Mouse (Mus musculus): ENCODE measurements around the gene Grk6. TPM values are rescaled to one million over a fixed set of nuclear protein-coding genes. Genes with fewer than 3 reads are reported as not detected.

The Grk6 gene
- polyA plus RNA-seq, 1 experiment from 2014 or later: 8.4 TPM

GRCm38 (mm10) chr13:55479008-55479407 lies 34.1 kb downstream of the Grk6 start:
- 22% methylated on average over 7 of the region's 7 CpGs for WGBS (ENCODE audit: missing documents)
- Histone ChIP-seq H3K36me3 (ENCODE audit: inconsistent target) (no peaks in the 10 kb centered on the region), H3K27ac (no peak overlapping the region), H3K4me3 (ENCODE audit: inconsistent target) (no peak overlapping the region), H3K79me2 (ENCODE audit: inconsistent target) (no peaks in the 10 kb centered on the region)

- no peaks in the 10 kb centered on the region for H3K36me3 ChIP-seq (ENCODE audit: inconsistent target)
- no peaks in the 10 kb centered on the region for H3K79me2 ChIP-seq (ENCODE audit: inconsistent target)
- no peak overlapping the region for H3K27ac ChIP-seq
- H3K4me3 ChIP-seq (ENCODE audit: inconsistent target): no peak overlapping the region
Observed at GRCm38 (mm10) chr13:55479929-55480328, 35.1 kb downstream of the Grk6 start.

- WGBS (ENCODE audit: missing documents): 91% methylated on average over 7 of the region's 7 CpGs
- Histone ChIP-seq H3K36me3 (ENCODE audit: inconsistent target) (no peaks in the 10 kb centered on the region), H3K27ac (no peak overlapping the region), H3K79me2 (ENCODE audit: inconsistent target) (no peaks in the 10 kb centered on the region), H3K4me3 (ENCODE audit: inconsistent target) (no peak overlapping the region)
Observed at GRCm38 (mm10) chr13:55482542-55482941, 37.7 kb downstream of the Grk6 start.

GRCm38 (mm10) chr13:55483071-55483470 lies 38.2 kb downstream of the Grk6 start:
- WGBS (ENCODE audit: missing documents): 78% methylated on average over 9 of the region's 9 CpGs
- H3K27ac ChIP-seq: no peak overlapping the region
- no peak overlapping the region for H3K4me3 ChIP-seq (ENCODE audit: inconsistent target)
- no peaks in the 10 kb centered on the region for H3K36me3 ChIP-seq (ENCODE audit: inconsistent target)
- no peaks in the 10 kb centered on the region for H3K79me2 ChIP-seq (ENCODE audit: inconsistent target)

- H3K4me3 ChIP-seq (ENCODE audit: inconsistent target): no peak overlapping the region
- no peaks in the 10 kb centered on the region for H3K79me2 ChIP-seq (ENCODE audit: inconsistent target)
- H3K36me3 ChIP-seq (ENCODE audit: inconsistent target): no peaks in the 10 kb centered on the region
- no peak overlapping the region for H3K27ac ChIP-seq
- 44% methylated on average over 15 of the region's 15 CpGs for WGBS (ENCODE audit: missing documents)
Observed at GRCm38 (mm10) chr13:55483593-55483992, 38.7 kb downstream of the Grk6 start.

- no peak overlapping the region for H3K4me3 ChIP-seq (ENCODE audit: inconsistent target)
- no peak overlapping the region for H3K27ac ChIP-seq
- 60% methylated on average over 7 of the region's 7 CpGs for WGBS (ENCODE audit: missing documents)
- H3K79me2 ChIP-seq (ENCODE audit: inconsistent target): no peaks in the 10 kb centered on the region
- H3K36me3 ChIP-seq (ENCODE audit: inconsistent target): no peaks in the 10 kb centered on the region
Observed at GRCm38 (mm10) chr13:55484520-55485088, 39.7 kb downstream of the Grk6 start.

GRCm38 (mm10) chr13:55486029-55486794 lies 41.3 kb downstream of the Grk6 start:
- no peak overlapping the region for H3K4me3 ChIP-seq (ENCODE audit: inconsistent target)
- H3K27ac ChIP-seq: no peak overlapping the region
- H3K36me3 ChIP-seq (ENCODE audit: inconsistent target): no peaks in the 10 kb centered on the region
- H3K79me2 ChIP-seq (ENCODE audit: inconsistent target): no peaks in the 10 kb centered on the region
- WGBS (ENCODE audit: missing documents): 85% methylated on average over 14 of the region's 14 CpGs

GRCm38 (mm10) chr13:55486916-55487577 lies 42.2 kb downstream of the Grk6 start:
- WGBS (ENCODE audit: missing documents): 4% methylated on average over 29 of the region's 29 CpGs
- Histone ChIP-seq H3K4me3 (ENCODE audit: inconsistent target) (no peak overlapping the region), H3K79me2 (ENCODE audit: inconsistent target) (no peaks in the 10 kb centered on the region), H3K27ac (no peak overlapping the region), H3K36me3 (ENCODE audit: inconsistent target) (no peaks in the 10 kb centered on the region)

- H3K79me2 ChIP-seq (ENCODE audit: inconsistent target): no peaks in the 10 kb centered on the region
- H3K4me3 ChIP-seq (ENCODE audit: inconsistent target): no peak within 1 kb of the TSS
- no peak within 1 kb of the TSS for H3K27ac ChIP-seq
- WGBS (ENCODE audit: missing documents): 4% methylated on average over 65 of the region's 83 CpGs
- H3K36me3 ChIP-seq (ENCODE audit: inconsistent target): no peaks in the 10 kb centered on the region
Observed at GRCm38 (mm10) chr13:55487578-55488498, 43.0 kb downstream of the Grk6 start, which contains the start of gene Dbn1. Gene Dbn1, minus strand, starts transcription at chr13:55488111.

GRCm38 (mm10) chr13:55494257-55494656 lies 49.4 kb downstream of the Grk6 start:
- no peak overlapping the region for H3K27ac ChIP-seq
- no peaks in the 10 kb centered on the region for H3K79me2 ChIP-seq (ENCODE audit: inconsistent target)
- WGBS (ENCODE audit: missing documents): 65% methylated on average over 2 of the region's 2 CpGs
- no peak overlapping the region for H3K4me3 ChIP-seq (ENCODE audit: inconsistent target)
- no peaks in the 10 kb centered on the region for H3K36me3 ChIP-seq (ENCODE audit: inconsistent target)

GRCm38 (mm10) chr13:55494883-55495621 lies 50.2 kb downstream of the Grk6 start:
- Histone ChIP-seq H3K4me3 (ENCODE audit: inconsistent target) (no peak overlapping the region), H3K36me3 (ENCODE audit: inconsistent target) (no peaks in the 10 kb centered on the region), H3K79me2 (ENCODE audit: inconsistent target) (no peaks in the 10 kb centered on the region), H3K27ac (no peak overlapping the region)
- WGBS (ENCODE audit: missing documents): 33% methylated on average over 17 of the region's 18 CpGs

- H3K79me2 ChIP-seq (ENCODE audit: inconsistent target): no peaks in the 10 kb centered on the region
- H3K27ac ChIP-seq: no peak overlapping the region
- WGBS (ENCODE audit: missing documents): 100% methylated on average over 4 of the region's 4 CpGs
- no peaks in the 10 kb centered on the region for H3K36me3 ChIP-seq (ENCODE audit: inconsistent target)
- no peak overlapping the region for H3K4me3 ChIP-seq (ENCODE audit: inconsistent target)
Observed at GRCm38 (mm10) chr13:55495702-55496101, 50.8 kb downstream of the Grk6 start.

- no peak overlapping the region for H3K27ac ChIP-seq
- H3K36me3 ChIP-seq (ENCODE audit: inconsistent target): no peaks in the 10 kb centered on the region
- no peaks in the 10 kb centered on the region for H3K79me2 ChIP-seq (ENCODE audit: inconsistent target)
- 97% methylated on average over 6 of the region's 6 CpGs for WGBS (ENCODE audit: missing documents)
- no peak overlapping the region for H3K4me3 ChIP-seq (ENCODE audit: inconsistent target)
Observed at GRCm38 (mm10) chr13:55496661-55497060, 51.8 kb downstream of the Grk6 start.

- no peak overlapping the region for H3K4me3 ChIP-seq (ENCODE audit: inconsistent target)
- no peak overlapping the region for H3K27ac ChIP-seq
- 90% methylated on average over 11 of the region's 11 CpGs for WGBS (ENCODE audit: missing documents)
- no peaks in the 10 kb centered on the region for H3K79me2 ChIP-seq (ENCODE audit: inconsistent target)
- no peaks in the 10 kb centered on the region for H3K36me3 ChIP-seq (ENCODE audit: inconsistent target)
Observed at GRCm38 (mm10) chr13:55498906-55499305, 54.0 kb downstream of the Grk6 start.

Data from macrophage (primary cell).